Mouse (Mus musculus) MEL (cell line): Measurements from ENCODE around the gene Yrdc. TPM values are rescaled to one million over a fixed set of nuclear protein-coding genes. Genes with fewer than 3 reads are reported as not detected.
A peak's percentile ranks its signal among the peaks of the same experiment; 100 is the strongest.

ENCODE experiments used
- DNase-seq: peaks from one replicate; pipeline ENCODE4 v3.0.0; 2011; ENCODE audit warnings: low read depth, low spot score
- H3K27ac ChIP-seq: 2 replicates; pipeline ENCODE4 v1.5.1; 2012; ENCODE audit warnings: low read depth, mild to moderate bottlenecking, control low read depth, low read length, moderate library complexity; ENCODE audit not compliant: control insufficient read depth
- H3K27me3 ChIP-seq, 2 experiments: fragments of 150-350 bp in 1 of 2; sonication (generic) in 1 of 2; 2 replicates each; pipeline ENCODE4 v1.6.1; 2012; ENCODE audit warnings: low read length in 2 of 2, mild to moderate bottlenecking in 2 of 2, improper control_type of control experiment in 1 of 2, moderate library complexity in 1 of 2; ENCODE audit not compliant: insufficient read depth in 2 of 2, control insufficient read depth in 1 of 2
- H3K36me3 ChIP-seq, 2 experiments: 2 replicates each; pipeline ENCODE4 v1.6.1; 2012 to 2014; ENCODE audit warnings: low read length in 2 of 2, improper control_type of control experiment in 1 of 2, inconsistent platforms in 1 of 2, mild to moderate bottlenecking in 1 of 2; ENCODE audit not compliant: insufficient read depth in 2 of 2, control insufficient read depth in 1 of 2
- H3K4me1 ChIP-seq, 2 experiments: fragments of 150-350 bp in 1 of 2; sonication (generic) in 1 of 2; 2 replicates each; pipeline ENCODE4 v1.6.1; 2012; ENCODE audit warnings: low read length in 2 of 2, improper control_type of control experiment in 1 of 2, mild to moderate bottlenecking in 1 of 2; ENCODE audit not compliant: insufficient read depth in 2 of 2, control insufficient read depth in 1 of 2
- H3K4me3 ChIP-seq, 2 experiments: fragments of 150-350 bp in 1 of 2; sonication (generic) in 1 of 2; 2 replicates each; pipeline ENCODE4 v1.5.1; 2012; ENCODE audit warnings: low read depth in 2 of 2, low read length in 2 of 2, mild to moderate bottlenecking in 2 of 2, moderate library complexity in 2 of 2, control low read depth in 1 of 2, improper control_type of control experiment in 1 of 2; ENCODE audit not compliant: control insufficient read depth in 1 of 2, insufficient read depth in 1 of 2
- H3K79me2 ChIP-seq: 2 replicates; pipeline ENCODE4 v1.6.1; 2012; ENCODE audit warnings: mild to moderate bottlenecking, low read length, moderate library complexity; ENCODE audit not compliant: control insufficient read depth, poor library complexity, insufficient read depth
- H3K9ac ChIP-seq: 2 replicates; pipeline ENCODE4 v1.6.1; 2012; ENCODE audit warnings: low read depth, mild to moderate bottlenecking, control low read depth, low read length, moderate library complexity; ENCODE audit not compliant: control insufficient read depth, poor library complexity, severe bottlenecking
- H3K9me3 ChIP-seq: fragments of 150-350 bp; sonication (generic); replicated peaks from 2 replicates; pipeline ENCODE4 v1.6.1; 2012; ENCODE audit warnings: mild to moderate bottlenecking, low read length, improper control_type of control experiment, moderate library complexity; ENCODE audit not compliant: insufficient read depth
- CHD1 ChIP-seq: IDR thresholded peaks from 2 replicates; pipeline ENCODE4 v1.6.1; 2012; ENCODE audit warnings: low read depth, mild to moderate bottlenecking, inconsistent platforms, low read length, improper control_type of control experiment
- CHD2 ChIP-seq: IDR thresholded peaks from 2 replicates; pipeline ENCODE4 v1.6.1; 2011; ENCODE audit warnings: low read length, improper control_type of control experiment
- CTCF ChIP-seq, 3 experiments: IDR thresholded peaks in 2 of 3; conservative IDR thresholded peaks in 1 of 3; 2 replicates each; pipeline ENCODE4 v1.5.1; 2011 to 2012; ENCODE audit warnings: low read length in 3 of 3, low read depth in 2 of 3, mild to moderate bottlenecking in 2 of 3, improper control_type of control experiment in 1 of 3, inconsistent platforms in 1 of 3, mixed read lengths in 1 of 3, moderate library complexity in 1 of 3; ENCODE audit not compliant: control insufficient read depth in 1 of 3, insufficient read depth in 1 of 3, poor library complexity in 1 of 3, severe bottlenecking in 1 of 3
- GATA1 ChIP-seq: IDR thresholded peaks from 2 replicates; pipeline ENCODE4 v1.6.1; 2011; ENCODE audit warnings: low read depth, low read length, improper control_type of control experiment
- JUND ChIP-seq: IDR thresholded peaks from 2 replicates; pipeline ENCODE4 v1.6.1; 2011; ENCODE audit warnings: low read depth, mild to moderate bottlenecking, improper control_type of control experiment, low read length
- MAFK ChIP-seq: IDR thresholded peaks from 2 replicates; pipeline ENCODE4 v1.6.1; 2011; ENCODE audit warnings: low read depth, mild to moderate bottlenecking, low read length, improper control_type of control experiment, borderline replicate concordance
- MAX ChIP-seq: IDR thresholded peaks from 2 replicates; pipeline ENCODE4 v1.6.1; 2011; ENCODE audit warnings: low read length, improper control_type of control experiment
- MAZ ChIP-seq: IDR thresholded peaks from 2 replicates; pipeline ENCODE4 v1.6.1; 2012; ENCODE audit warnings: low read depth, mild to moderate bottlenecking, inconsistent platforms, low read length, improper control_type of control experiment
- MEF2A ChIP-seq: IDR thresholded peaks from 2 replicates; pipeline ENCODE4 v1.6.1; 2014; ENCODE audit warnings: low read depth, mild to moderate bottlenecking, inconsistent platforms, low read length, improper control_type of control experiment; ENCODE audit not compliant: poor library complexity, insufficient replicate concordance, severe bottlenecking; ENCODE audit errors: extremely low read depth
- MXI1 ChIP-seq: IDR thresholded peaks from 2 replicates; pipeline ENCODE4 v1.6.1; 2011; ENCODE audit warnings: mild to moderate bottlenecking, low read depth, low read length, improper control_type of control experiment
- MYB ChIP-seq: IDR thresholded peaks from 2 replicates; pipeline ENCODE4 v1.6.1; 2011; ENCODE audit warnings: mild to moderate bottlenecking, low read depth, low read length, improper control_type of control experiment
- MYC ChIP-seq: IDR thresholded peaks from 2 replicates; pipeline ENCODE4 v1.6.1; 2011; ENCODE audit warnings: low read depth, mild to moderate bottlenecking, low read length, improper control_type of control experiment, moderate library complexity
- NELFE ChIP-seq: IDR thresholded peaks from 2 replicates; pipeline ENCODE4 v1.6.1; 2011; ENCODE audit warnings: low read depth, low read length, improper control_type of control experiment
- NRF1 ChIP-seq: IDR thresholded peaks from 2 replicates; pipeline ENCODE4 v1.6.1; 2014; ENCODE audit warnings: low read depth, mild to moderate bottlenecking, inconsistent platforms, low read length, improper control_type of control experiment, moderate library complexity; ENCODE audit not compliant: poor library complexity, insufficient read depth, severe bottlenecking
- POLR2A ChIP-seq, 2 experiments: IDR thresholded peaks; 2 replicates each; pipeline ENCODE4 v1.6.1; 2011 to 2012; ENCODE audit warnings: low read length in 2 of 2, mild to moderate bottlenecking in 2 of 2, control low read depth in 1 of 2, improper control_type of control experiment in 1 of 2, low read depth in 1 of 2, moderate library complexity in 1 of 2; ENCODE audit not compliant: control insufficient read depth in 1 of 2, insufficient read depth in 1 of 2, poor library complexity in 1 of 2
- POLR2AphosphoS2 ChIP-seq: IDR thresholded peaks from 2 replicates; pipeline ENCODE4 v1.6.1; 2011; ENCODE audit warnings: low read length, improper control_type of control experiment
- RCOR1 ChIP-seq: IDR thresholded peaks from 2 replicates; pipeline ENCODE4 v1.6.1; 2012; ENCODE audit warnings: low read depth, mild to moderate bottlenecking, inconsistent platforms, low read length, improper control_type of control experiment
- SIN3A ChIP-seq: IDR thresholded peaks from 2 replicates; pipeline ENCODE4 v1.6.1; 2012; ENCODE audit warnings: low read length, improper control_type of control experiment, inconsistent platforms
- TBP ChIP-seq: IDR thresholded peaks from 2 replicates; pipeline ENCODE4 v1.8.0; 2011; ENCODE audit warnings: low read depth, low read length, improper control_type of control experiment
- USF2 ChIP-seq, 2 experiments: IDR thresholded peaks; 2 replicates each; pipeline ENCODE4 v1.6.1; 2011 to 2012; ENCODE audit warnings: improper control_type of control experiment in 2 of 2, low read length in 2 of 2, borderline replicate concordance in 1 of 2, inconsistent platforms in 1 of 2, low read depth in 1 of 2, mild to moderate bottlenecking in 1 of 2; ENCODE audit not compliant: insufficient read depth in 1 of 2
- ZC3H11A ChIP-seq: IDR thresholded peaks from 2 replicates; pipeline ENCODE4 v1.6.1; 2012; ENCODE audit warnings: low read depth, mild to moderate bottlenecking, inconsistent platforms, low read length, improper control_type of control experiment
- ZMIZ1 ChIP-seq: IDR thresholded peaks from 2 replicates; pipeline ENCODE4 v1.6.1; 2012; ENCODE audit warnings: low read depth, mild to moderate bottlenecking, inconsistent platforms, low read length, improper control_type of control experiment, moderate library complexity
- polyA plus RNA-seq, 2 experiments: library from polyadenylated mRNA; stranded (reverse) in 1 of 2; unstranded in 1 of 2; fragments of >175 nt in 1 of 2; fragments of >200 nt in 1 of 2; gene quantifications; 2 replicates each; pipeline versions ENCODE4 v1.2.1 to v1.2.4; 2012; ENCODE audit warnings: low replicate concordance in 2 of 2, low read depth in 1 of 2; ENCODE audit not compliant: insufficient read length in 2 of 2, insufficient read depth in 1 of 2, missing spikeins in 1 of 2
- total RNA-seq: library from RNA; depleted of rRNA; stranded (reverse); fragments of 300-350 nt; gene quantifications from 2 replicates; pipeline ENCODE4 v1.2.3, GENCODE M21; 2012

Gene Yrdc
- total and polyA plus RNA-seq, 3 experiments: 105 to 107 TPM; not detected in 1

- TF ChIP-seq MAFK (no peak), MAX (peak; percentile 55; the same call in 1 of the 2 replicates), POLR2A (IDR thresholded peaks at IDR 0.05; ENCODE audit: control insufficient read depth in 1 of 2, insufficient read depth in 1 of 2, low read depth in 1 of 2, low read length in 2 of 2, poor library complexity in 1 of 2) (peak; percentile 3 to 62; a peak in 1 of 4 replicates), POLR2AphosphoS2 (no peak; the same call in 1 of the 2 replicates), SIN3A (peak; percentile 64), NRF1 (no peak), MYC (peak; percentile 47; the same call in 1 of the 2 replicates), USF2 (IDR thresholded peaks at IDR 0.05; ENCODE audit: borderline replicate concordance in 1 of 2, insufficient read depth in 1 of 2, low read depth in 1 of 2, low read length in 2 of 2) (no peak), MYB (no peak)
Observed at GRCm38 (mm10) chr4:124850933-124851658, 617 bp downstream of the Yrdc start, which contains the start of gene 1110065P20Rik (continued).

- Histone ChIP-seq H3K27me3 (no peaks in the 10 kb centered on the region), H3K4me1 (peaks cover 0 to 11% of the 10 kb centered on the region in 2 experiments; a peak in 3 of 4 replicates), H3K9ac (no peak overlapping the region), H3K36me3 (peaks cover 12 to 18% of the 10 kb centered on the region in 2 experiments; a peak in 3 of 4 replicates), H3K79me2 (peaks cover 25% of the 10 kb centered on the region), H3K27ac (no peak overlapping the region), H3K9me3 (no peaks in the 10 kb centered on the region), H3K4me3 (no peak overlapping the region)
- DNase-seq: no peak
- TF ChIP-seq ZMIZ1 (no peak), ZC3H11A (no peak), POLR2AphosphoS2 (no peak; the same call in 1 of the 2 replicates), TBP (no peak), MAX (no peak), GATA1 (no peak), MXI1 (no peak)
Observed at GRCm38 (mm10) chr4:124856294-124856693, 5.8 kb downstream of the Yrdc start.

GRCm38 (mm10) chr4:124858370-124858769 is 7.9 kb downstream of the Yrdc start:
- H3K4me1 ChIP-seq: no peaks in the 10 kb centered on the region
- no peaks in the 10 kb centered on the region for H3K9me3 ChIP-seq
- TF ChIP-seq NELFE (no peak), CHD2 (no peak), MEF2A (no peak), POLR2AphosphoS2 (no peak), CHD1 (no peak), MAZ (no peak), RCOR1 (no peak), CTCF (IDR thresholded peaks at IDR 0.05 in 2 of 3, conservative IDR thresholded peaks at IDR 0.05 in 1 of 3; ENCODE audit: control insufficient read depth in 1 of 3, insufficient read depth in 1 of 3, low read depth in 2 of 3, low read length in 3 of 3, poor library complexity in 1 of 3, severe bottlenecking in 1 of 3) (no peak), JUND (no peak)

More at GRCm38 (mm10) chr4:124858370-124858769, 7.9 kb downstream of the Yrdc start:
- no peak overlapping the region for H3K4me3 ChIP-seq
- H3K27me3 ChIP-seq: no peaks in the 10 kb centered on the region
- H3K79me2 ChIP-seq: peaks cover 4% of the 10 kb centered on the region; the same call in 1 of the 2 replicates
- H3K27ac ChIP-seq: no peak overlapping the region
- peaks cover 0 to 12% of the 10 kb centered on the region in 2 experiments; a peak in 2 of 4 replicates for H3K36me3 ChIP-seq
- no peak for DNase-seq
- H3K9ac ChIP-seq: no peak overlapping the region
